Mouse (Mus musculus) liver, adult 10 weeks (tissue): ENCODE measurements around the gene Ap1s1. TPM values are rescaled to one million over a fixed set of nuclear protein-coding genes. Genes with fewer than 3 reads are reported as not detected.

ENCODE experiments used
- polyA plus RNA-seq: library from polyadenylated mRNA; stranded (reverse); fragments of 350-450 nt; fragmentation: Illumina TruSeq; extraction: RNeasy Lipid Tissue Mini Kit (QIAGEN cat#74804); gene quantifications from one replicate; pipeline ENCODE4 v1.2.3, GENCODE M21; 2014; ENCODE audit warnings: low read depth, low replicate concordance

Ap1s1 gene
- polyA plus RNA-seq: 9.6 TPM

DNA sequence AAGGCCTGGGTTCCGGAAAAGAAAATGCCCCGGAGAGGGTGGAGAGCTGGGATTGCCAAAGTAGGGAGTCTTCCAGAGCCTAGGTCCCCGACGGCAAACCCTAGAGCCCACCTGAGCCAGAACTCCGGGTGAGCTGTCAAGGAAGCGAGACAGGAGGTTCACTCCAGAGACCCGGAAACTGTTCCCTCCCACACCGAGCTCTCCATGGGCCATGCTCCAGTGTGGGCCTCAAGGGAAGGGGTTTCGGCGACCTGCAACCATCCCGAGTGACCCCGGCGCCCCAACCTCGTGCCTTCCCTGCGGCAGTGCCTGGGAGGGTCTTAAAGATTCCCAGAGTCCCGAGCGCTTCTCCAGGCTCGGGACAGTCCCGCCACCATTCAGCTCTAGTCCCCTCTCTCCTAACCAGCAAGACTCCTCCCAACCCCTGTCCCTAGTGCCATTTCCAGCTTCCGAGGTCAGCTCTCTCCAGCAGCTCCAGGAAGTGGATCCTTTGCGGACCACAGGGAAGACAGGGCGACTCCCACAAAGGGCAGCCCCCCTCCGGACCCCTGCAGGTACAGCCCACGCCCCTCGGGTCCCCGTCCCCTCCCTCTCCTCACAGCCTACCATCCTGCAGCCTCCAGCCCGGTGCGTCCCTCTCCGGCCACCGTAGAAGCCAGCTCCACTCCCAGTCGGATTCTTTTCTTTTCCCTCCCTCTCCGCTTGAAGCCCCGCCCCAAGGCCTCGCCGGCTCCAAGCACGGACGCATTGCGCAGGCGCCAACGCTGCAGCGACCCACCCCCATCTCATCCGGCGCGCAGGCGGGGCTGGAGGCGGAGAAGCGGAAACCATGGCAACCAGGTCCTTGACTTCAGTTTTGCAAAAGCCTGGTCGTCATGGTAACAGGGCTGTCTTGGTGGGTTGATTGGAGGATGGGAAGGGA is at the start of gene Ap1s1:
Ap1s1 (minus strand) TSS at position 734 of the 922 bp plus-strand sequence.

DNA sequence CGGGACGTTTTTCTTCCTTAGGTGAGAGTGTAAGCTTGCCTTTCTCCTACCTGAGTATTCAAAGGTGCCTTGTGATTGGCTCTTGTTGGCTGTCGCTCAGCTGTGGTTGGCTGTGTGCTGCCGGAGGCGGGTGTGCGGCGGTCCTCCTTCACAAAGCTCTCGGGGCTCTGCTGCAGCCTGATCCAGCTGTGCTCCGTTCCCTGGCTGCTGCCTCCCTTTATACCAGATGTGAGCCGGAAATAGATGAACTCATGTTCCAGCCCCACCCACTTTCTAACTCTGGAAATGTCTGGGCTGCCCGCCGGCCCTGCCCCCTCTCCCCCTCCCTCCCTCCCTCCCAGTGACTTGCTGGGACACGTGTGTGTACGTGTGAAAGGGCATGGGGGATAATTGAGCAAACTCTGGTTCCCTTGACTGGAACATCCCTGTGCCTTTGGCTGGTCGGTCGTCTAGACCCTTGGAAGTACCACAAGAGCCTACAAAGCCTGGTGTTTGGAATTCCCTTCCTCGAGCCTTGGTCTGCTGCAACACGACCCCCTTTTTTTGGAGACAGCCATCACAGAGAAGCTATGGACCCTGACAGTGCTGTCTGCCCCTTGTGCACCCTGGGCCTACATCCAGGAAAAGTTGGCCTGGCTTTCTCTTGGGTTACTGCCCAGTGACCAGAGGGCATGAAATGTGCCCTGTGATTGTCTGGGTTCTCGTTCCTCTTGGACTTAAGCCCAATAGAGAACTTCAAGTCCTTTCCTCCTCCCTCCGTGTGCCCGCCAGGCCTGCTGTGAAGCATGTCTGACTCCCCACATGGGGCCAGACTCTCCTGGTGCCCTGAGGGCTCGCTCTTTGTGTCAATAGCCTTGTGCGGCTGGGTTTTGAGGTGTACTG is 26.4 kb upstream of the Ap1s1 start, which contains the start of gene Serpine1:
Serpine1 (minus strand) TSS at position 190 of the 882 bp plus-strand sequence.

DNA sequence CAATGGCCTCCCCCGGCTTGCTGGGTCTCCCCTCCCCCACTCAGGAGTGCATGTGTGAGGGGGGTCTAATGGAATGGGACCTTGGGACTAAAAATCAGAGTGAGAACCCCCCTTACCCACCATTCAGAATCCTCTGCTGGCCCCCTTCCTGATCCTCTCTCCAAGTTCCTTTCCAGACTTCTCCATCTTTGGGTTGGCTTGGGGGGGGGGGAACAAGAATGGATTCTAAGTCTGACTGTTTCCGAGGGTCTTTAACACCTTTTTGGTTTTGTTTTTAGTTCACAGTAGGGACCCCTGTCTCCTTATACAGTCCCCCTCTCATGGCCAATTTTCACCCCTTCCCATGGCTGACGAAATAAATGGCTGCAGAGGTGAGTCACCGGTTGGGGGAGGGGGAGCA is 19.8 kb downstream of the Ap1s1 start, which contains the start of gene Vgf:
Vgf (plus strand) TSS at position 301 of the 400 bp plus-strand sequence.

GRCm38 (mm10) chr5:136987934-136988271 is 58.0 kb downstream of the Ap1s1 start, which contains the start of gene Znhit1:
TSS of gene Znhit1 (minus strand) at chr5:136988021.

GRCm38 (mm10) chr5:136986695-136987137 is 59.2 kb downstream of the Ap1s1 start, which contains the start of gene Plod3:
TSS of gene Plod3 (plus strand) at chr5:136987019.

Other genes starting within 250 kb of the Ap1s1 start
- gene Col26a1, start 162.9 kb downstream of the Ap1s1 start, polyA plus RNA-seq: not detected
- 1.7 TPM for gene Ift22, start 138.0 kb downstream of the Ap1s1 start, polyA plus RNA-seq
- 9.0 TPM for gene Fis1, start 92.9 kb downstream of the Ap1s1 start, polyA plus RNA-seq
- gene Cldn15, start 79.5 kb downstream of the Ap1s1 start, polyA plus RNA-seq: not detected
- 1.1 TPM for gene Plod3, start 59.1 kb downstream of the Ap1s1 start, polyA plus RNA-seq
- gene Znhit1, start 58.1 kb downstream of the Ap1s1 start, polyA plus RNA-seq: 6.6 TPM
- not detected for gene Vgf, start 19.7 kb downstream of the Ap1s1 start, polyA plus RNA-seq
- gene Serpine1, start 26.1 kb upstream of the Ap1s1 start, polyA plus RNA-seq: 0.69 TPM
- gene Trim56, start 70.1 kb upstream of the Ap1s1 start, polyA plus RNA-seq: 7.7 TPM
- gene Muc3, start 103.2 kb upstream of the Ap1s1 start, polyA plus RNA-seq: 0.26 TPM
- not detected for gene Muc3a, start 166.3 kb upstream of the Ap1s1 start, polyA plus RNA-seq
- not detected for gene Ache, start 241.4 kb upstream of the Ap1s1 start, polyA plus RNA-seq
- gene Ufsp1, start 248.5 kb upstream of the Ap1s1 start, polyA plus RNA-seq: 0.93 TPM